Mouse (Mus musculus) forebrain, embryonic 11.5 days (tissue): ENCODE data around the gene Dnajc12. TPM values are rescaled to one million over a fixed set of nuclear protein-coding genes. Genes with fewer than 3 reads are reported as not detected.

Source experiments
- ATAC-seq: fragments of 200-750 bp; cut with Nextera tagmentation; replicated peaks from 2 replicates; pipeline ENCODE4 v1.8.0; 2017; ENCODE audit warnings: moderate TSS enrichment; ENCODE audit not compliant: low FRiP score
- DNase-seq: peaks from one replicate; pipeline ENCODE4 v3.0.0-alpha.2; 2017; ENCODE audit warnings: low spot score
- H3K27ac ChIP-seq: fragments of 300-500 bp; sonication (generic); 2 replicates; pipeline ENCODE4 v1.5.1; 2014; ENCODE audit warnings: low read depth, low read length
- H3K27me3 ChIP-seq: fragments of 300-500 bp; sonication (generic); 2 replicates; pipeline ENCODE4 v1.6.1; 2014; ENCODE audit warnings: mild to moderate bottlenecking, low read length, mixed read lengths; ENCODE audit not compliant: control insufficient read depth, insufficient read depth
- H3K36me3 ChIP-seq: fragments of 300-500 bp; sonication (generic); 2 replicates; pipeline ENCODE4 v1.6.1; 2014; ENCODE audit warnings: mild to moderate bottlenecking, low read length, moderate library complexity, mixed read lengths; ENCODE audit not compliant: control insufficient read depth, insufficient read depth
- H3K4me1 ChIP-seq: fragments of 300-500 bp; sonication (generic); replicated peaks from 2 replicates; pipeline ENCODE4 v1.6.1; 2014; ENCODE audit warnings: low read length, mixed read lengths; ENCODE audit not compliant: control insufficient read depth, insufficient read depth
- H3K4me2 ChIP-seq: fragments of 300-500 bp; sonication (generic); 2 replicates; pipeline ENCODE4 v1.6.1; 2014; ENCODE audit warnings: low read depth, mild to moderate bottlenecking, low read length, moderate library complexity, mixed read lengths; ENCODE audit not compliant: severe bottlenecking
- H3K4me3 ChIP-seq: fragments of 300-500 bp; sonication (generic); 2 replicates; pipeline ENCODE4 v1.5.1; 2014; ENCODE audit warnings: low read depth, low read length
- H3K9ac ChIP-seq: fragments of 300-500 bp; sonication (generic); 2 replicates; pipeline ENCODE4 v1.6.1; 2014; ENCODE audit warnings: low read length
- H3K9me3 ChIP-seq: fragments of 300-500 bp; sonication (generic); 2 replicates; pipeline ENCODE4 v1.6.1; 2016; ENCODE audit warnings: low read length, mixed read lengths; ENCODE audit not compliant: control insufficient read depth
- WGBS: fragments of 180-500 bp; shearing (Covaris S2); extraction: QIAGEN DNeasy Blood & Tissue Kit; methylation state at CpG from one replicate; pipeline ENCODE4 v1.1.7; 2014; 5-methylcytosine and 5-hydroxymethylcytosine counted together
- polyA plus RNA-seq: library from polyadenylated mRNA; unstranded; fragments of >200 nt; fragmentation: Nextera tagmentation; extraction: Ambion mirVana; gene quantifications from 2 replicates; pipeline ENCODE4 v1.2.1, GENCODE M21; 2014

Gene Dnajc12
- polyA plus RNA-seq, 1 experiment from 2014 or later, result 8.7 TPM

DNA sequence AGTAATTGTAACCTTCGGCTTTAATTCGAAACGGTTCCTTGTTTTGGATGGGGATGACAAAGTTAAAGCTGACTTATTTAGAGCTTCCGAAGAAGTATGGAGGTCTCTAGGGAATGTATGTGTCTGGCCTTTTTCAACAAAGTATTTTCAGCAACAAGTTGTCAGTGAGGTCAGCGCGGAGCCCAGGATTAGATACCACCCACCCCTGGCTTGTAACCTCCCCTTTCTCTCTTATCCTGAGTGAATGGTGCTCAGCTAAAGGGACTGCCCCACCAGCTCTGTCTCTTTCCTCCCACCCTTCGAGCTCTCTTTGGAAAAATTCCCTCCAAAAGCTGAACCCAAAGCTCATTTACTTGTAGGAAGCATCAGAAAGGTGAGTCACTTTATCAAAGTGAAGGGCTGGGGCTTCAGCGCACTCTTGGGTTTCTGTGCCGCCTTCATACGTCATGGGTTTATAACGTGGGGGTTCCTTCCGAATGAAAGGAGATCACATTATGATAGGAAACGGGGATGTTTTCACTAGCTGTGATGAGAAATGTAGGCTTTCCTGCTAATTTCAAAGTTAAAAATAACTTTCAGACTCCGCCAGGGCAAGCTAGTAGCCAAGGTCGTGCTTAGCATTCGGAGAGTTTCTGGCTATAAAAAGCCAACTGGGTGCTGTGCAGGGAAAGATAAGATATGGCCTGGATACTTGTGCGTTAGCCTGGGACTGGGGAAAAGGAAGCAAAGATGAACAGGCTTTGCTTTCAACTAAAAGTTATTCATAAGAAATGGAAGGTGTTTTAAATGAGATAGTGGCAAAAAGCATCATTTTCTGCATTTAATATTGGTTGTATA lies 75.3 kb downstream of the Dnajc12 start:
- ATAC-seq (no peak), DNase-seq (no peak)
- WGBS, result 86% methylated on average over 17 of the region's 17 CpGs
- H3K9ac ChIP-seq, result no peak overlapping the region
- no peaks in the 10 kb centered on the region for H3K36me3 ChIP-seq
- no peaks in the 10 kb centered on the region for H3K9me3 ChIP-seq
- H3K27me3 ChIP-seq, result no peaks in the 10 kb centered on the region
- no peak overlapping the region for H3K27ac ChIP-seq
- H3K4me3 ChIP-seq, result no peak overlapping the region
- peaks cover 2% of the 10 kb centered on the region; the same call in 1 of the 2 replicates for H3K4me1 ChIP-seq
- no peak overlapping the region for H3K4me2 ChIP-seq

Other genes starting within 250 kb of the Dnajc12 start
- gene Mypn, start 178.5 kb upstream of the Dnajc12 start, polyA plus RNA-seq, result not detected in 2 replicates
- gene Herc4, start 138.6 kb upstream of the Dnajc12 start, polyA plus RNA-seq, result 51.0 and 55.3 TPM in 2 replicates
- gene Sirt1, start 739 bp upstream of the Dnajc12 start, polyA plus RNA-seq, result 9.1 and 9.3 TPM in 2 replicates
- not detected in 2 replicates for gene Gm7075, start 39.3 kb downstream of the Dnajc12 start, polyA plus RNA-seq
- gene Ctnna3, start 47.7 kb downstream of the Dnajc12 start, polyA plus RNA-seq, result not detected in 2 replicates